Mouse (Mus musculus) hindbrain, embryonic 13.5 days (tissue): ENCODE results near the gene Slc7a14. TPM values are rescaled to one million over a fixed set of nuclear protein-coding genes. Genes with fewer than 3 reads are reported as not detected.

Source experiments
- ATAC-seq: fragments of 200-750 bp; cut with Nextera tagmentation; 2 replicates; pipeline ENCODE4 v1.8.0; 2017; ENCODE audit warnings: moderate TSS enrichment; ENCODE audit not compliant: low FRiP score
- H3K27ac ChIP-seq: fragments of 300-500 bp; sonication (generic); 2 replicates; pipeline ENCODE4 v1.5.1; 2015; ENCODE audit warnings: inconsistent platforms, mild to moderate bottlenecking, moderate library complexity
- H3K27me3 ChIP-seq: fragments of 300-500 bp; sonication (generic); 2 replicates; pipeline ENCODE4 v1.6.1; 2015; ENCODE audit warnings: mild to moderate bottlenecking, inconsistent platforms
- H3K36me3 ChIP-seq: fragments of 300-500 bp; sonication (generic); 2 replicates; pipeline ENCODE4 v1.6.1; 2015; ENCODE audit warnings: mild to moderate bottlenecking, inconsistent platforms
- H3K4me1 ChIP-seq: fragments of 300-500 bp; sonication (generic); replicated peaks from 2 replicates; pipeline ENCODE4 v1.6.1; 2015; ENCODE audit warnings: inconsistent platforms
- H3K4me2 ChIP-seq: fragments of 300-500 bp; sonication (generic); 2 replicates; pipeline ENCODE4 v1.6.1; 2015; ENCODE audit warnings: inconsistent platforms, mild to moderate bottlenecking, moderate library complexity
- H3K4me3 ChIP-seq: fragments of 300-500 bp; sonication (generic); 2 replicates; pipeline ENCODE4 v1.5.1; 2015; ENCODE audit warnings: mild to moderate bottlenecking, inconsistent platforms
- H3K9ac ChIP-seq: fragments of 300-500 bp; sonication (generic); 2 replicates; pipeline ENCODE4 v1.6.1; 2015; ENCODE audit warnings: mild to moderate bottlenecking, inconsistent platforms
- H3K9me3 ChIP-seq: fragments of 300-500 bp; sonication (generic); 2 replicates; pipeline ENCODE4 v1.6.1; 2016; ENCODE audit warnings: inconsistent platforms
- WGBS: fragments of 180-500 bp; shearing (Covaris S2); methylation state at CpG from one replicate; pipeline ENCODE4 v1.1.7; 2015; 5-methylcytosine and 5-hydroxymethylcytosine counted together
- polyA plus RNA-seq: library from polyadenylated mRNA; unstranded; fragments of >200 nt; fragmentation: Nextera tagmentation; extraction: Ambion mirVana; gene quantifications from 2 replicates; pipeline ENCODE4 v1.2.1, GENCODE M21; 2015

Gene Slc7a14
- polyA plus RNA-seq, 1 experiment from 2014 or later, result 3.8 TPM

GRCm38 (mm10) chr3:31191402-31191801 lies 118.8 kb downstream of the Slc7a14 start:
- no peak overlapping the region for H3K9ac ChIP-seq
- H3K4me1 ChIP-seq, result no peaks in the 10 kb centered on the region
- no peak overlapping the region for H3K4me2 ChIP-seq
- 64% methylated on average over 10 of the region's 10 CpGs for WGBS
- no peak for ATAC-seq
- H3K27me3 ChIP-seq, result no peaks in the 10 kb centered on the region
- H3K4me3 ChIP-seq, result no peak overlapping the region
- H3K9me3 ChIP-seq, result no peaks in the 10 kb centered on the region
- no peaks in the 10 kb centered on the region for H3K36me3 ChIP-seq
- H3K27ac ChIP-seq, result no peak overlapping the region

GRCm38 (mm10) chr3:31190342-31190741 lies 119.8 kb downstream of the Slc7a14 start:
- Histone ChIP-seq H3K27ac (no peak overlapping the region), H3K4me2 (no peak overlapping the region), H3K27me3 (no peaks in the 10 kb centered on the region), H3K4me1 (no peaks in the 10 kb centered on the region), H3K4me3 (no peak overlapping the region), H3K9ac (no peak overlapping the region), H3K9me3 (no peaks in the 10 kb centered on the region), H3K36me3 (no peaks in the 10 kb centered on the region)
- ATAC-seq, result no peak
- WGBS, result 91% methylated on average over 7 of the region's 7 CpGs

- 26% methylated on average over 12 of the region's 12 CpGs for WGBS
- Histone ChIP-seq H3K27ac (no peak overlapping the region), H3K36me3 (no peaks in the 10 kb centered on the region), H3K4me3 (no peak overlapping the region), H3K4me2 (0 out of 2 replicates have a peak overlapping the region, but pooled peaks have one; percentile 8), H3K4me1 (peaks cover 7% of the 10 kb centered on the region; the same call in 1 of the 2 replicates), H3K9ac (no peak overlapping the region), H3K9me3 (no peaks in the 10 kb centered on the region), H3K27me3 (no peaks in the 10 kb centered on the region)
- peak; percentile 83 for ATAC-seq
Measured at GRCm38 (mm10) chr3:31166365-31166871, 143.8 kb downstream of the Slc7a14 start.

- Histone ChIP-seq H3K36me3 (no peaks in the 10 kb centered on the region), H3K4me1 (peaks cover 7% of the 10 kb centered on the region; the same call in 1 of the 2 replicates), H3K27me3 (no peaks in the 10 kb centered on the region), H3K4me3 (no peak overlapping the region), H3K9ac (no peak overlapping the region), H3K27ac (no peak overlapping the region), H3K9me3 (no peaks in the 10 kb centered on the region), H3K4me2 (no peak overlapping the region)
- 52% methylated on average over 3 of the region's 3 CpGs for WGBS
- peak; percentile 59; the same call in 1 of the 2 replicates for ATAC-seq
Measured at GRCm38 (mm10) chr3:31165803-31166202, 144.4 kb downstream of the Slc7a14 start.

GRCm38 (mm10) chr3:31162860-31163259 lies 147.3 kb downstream of the Slc7a14 start:
- peaks cover 7% of the 10 kb centered on the region; the same call in 1 of the 2 replicates for H3K4me1 ChIP-seq
- H3K27ac ChIP-seq, result no peak overlapping the region
- H3K9ac ChIP-seq, result no peak overlapping the region
- H3K9me3 ChIP-seq, result no peaks in the 10 kb centered on the region
- no peak overlapping the region for H3K4me3 ChIP-seq
- H3K36me3 ChIP-seq, result no peaks in the 10 kb centered on the region
- ATAC-seq, result no peak
- no peak overlapping the region for H3K4me2 ChIP-seq
- 95% methylated on average over 14 of the region's 14 CpGs for WGBS
- no peaks in the 10 kb centered on the region for H3K27me3 ChIP-seq

GRCm38 (mm10) chr3:31161336-31161735 lies 148.8 kb downstream of the Slc7a14 start:
- Histone ChIP-seq H3K4me1 (peaks cover 3% of the 10 kb centered on the region; the same call in 1 of the 2 replicates), H3K27me3 (no peaks in the 10 kb centered on the region), H3K27ac (no peak overlapping the region), H3K4me3 (no peak overlapping the region), H3K36me3 (no peaks in the 10 kb centered on the region), H3K9ac (no peak overlapping the region), H3K4me2 (no peak overlapping the region), H3K9me3 (no peaks in the 10 kb centered on the region)
- WGBS, result 24% methylated on average over 6 of the region's 6 CpGs
- no peak for ATAC-seq

GRCm38 (mm10) chr3:31160046-31160445 lies 150.1 kb downstream of the Slc7a14 start:
- no peaks in the 10 kb centered on the region for H3K27me3 ChIP-seq
- H3K4me1 ChIP-seq, result peaks cover 5% of the 10 kb centered on the region; the same call in 1 of the 2 replicates
- H3K4me3 ChIP-seq, result no peak overlapping the region
- WGBS, result 80% methylated on average over 10 of the region's 10 CpGs
- H3K9ac ChIP-seq, result no peak overlapping the region
- no peak overlapping the region for H3K4me2 ChIP-seq
- H3K36me3 ChIP-seq, result no peaks in the 10 kb centered on the region
- H3K27ac ChIP-seq, result no peak overlapping the region
- no peaks in the 10 kb centered on the region for H3K9me3 ChIP-seq
- no peak for ATAC-seq

- Histone ChIP-seq H3K36me3 (no peaks in the 10 kb centered on the region), H3K9me3 (no peaks in the 10 kb centered on the region), H3K4me3 (no peak overlapping the region), H3K4me2 (no peak overlapping the region), H3K27me3 (0 out of 2 replicates have a peak, but pooled peaks cover 3% of the 10 kb centered on the region), H3K4me1 (peaks cover 5% of the 10 kb centered on the region; the same call in 1 of the 2 replicates), H3K27ac (no peak overlapping the region), H3K9ac (no peak overlapping the region)
- ATAC-seq, result no peak
- 79% methylated on average over 15 of the region's 15 CpGs for WGBS
Measured at GRCm38 (mm10) chr3:31157776-31158175, 152.4 kb downstream of the Slc7a14 start.

GRCm38 (mm10) chr3:31156126-31156525 lies 154.1 kb downstream of the Slc7a14 start:
- Histone ChIP-seq H3K9me3 (no peaks in the 10 kb centered on the region), H3K4me2 (no peak overlapping the region), H3K9ac (no peak overlapping the region), H3K27ac (no peak overlapping the region), H3K4me1 (peaks cover 5% of the 10 kb centered on the region; the same call in 1 of the 2 replicates), H3K36me3 (no peaks in the 10 kb centered on the region), H3K4me3 (no peak overlapping the region), H3K27me3 (peaks cover 7% of the 10 kb centered on the region; the same call in 1 of the 2 replicates)
- WGBS, result 43% methylated on average over 3 of the region's 3 CpGs
- ATAC-seq, result no peak

Other genes starting within 250 kb of the Slc7a14 start
- gene Skil, start 215.3 kb downstream of the Slc7a14 start, polyA plus RNA-seq, result 33.5 and 34.4 TPM in 2 replicates
- 52.1 and 53.9 TPM in 2 replicates for gene Cldn11, start 160.5 kb downstream of the Slc7a14 start, polyA plus RNA-seq